Mouse (Mus musculus) intestine, embryonic 15.5 days (tissue): ENCODE results near the gene Zfp281. TPM values are rescaled to one million over a fixed set of nuclear protein-coding genes. Genes with fewer than 3 reads are reported as not detected.

Experiments
- ATAC-seq: fragments of 200-750 bp; cut with Nextera tagmentation; 2 replicates; pipeline ENCODE4 v1.8.0; 2017; ENCODE audit warnings: moderate TSS enrichment, moderate library complexity
- H3K27ac ChIP-seq: fragments of 300-500 bp; sonication (generic); 2 replicates; pipeline ENCODE4 v1.5.1; 2015; ENCODE audit warnings: mild to moderate bottlenecking, inconsistent platforms
- H3K27me3 ChIP-seq: fragments of 300-500 bp; sonication (generic); replicated peaks from 2 replicates; pipeline ENCODE4 v1.6.1; 2015; ENCODE audit warnings: inconsistent platforms
- H3K36me3 ChIP-seq: fragments of 300-500 bp; sonication (generic); 2 replicates; pipeline ENCODE4 v1.6.1; 2015; ENCODE audit warnings: inconsistent platforms
- H3K4me1 ChIP-seq: fragments of 300-500 bp; sonication (generic); replicated peaks from 2 replicates; pipeline ENCODE4 v1.6.1; 2015; ENCODE audit warnings: inconsistent platforms
- H3K4me2 ChIP-seq: fragments of 300-500 bp; sonication (generic); replicated peaks from 2 replicates; pipeline ENCODE4 v1.6.1; 2015; ENCODE audit warnings: mild to moderate bottlenecking, inconsistent platforms
- H3K4me3 ChIP-seq: fragments of 300-500 bp; sonication (generic); replicated peaks from 2 replicates; pipeline ENCODE4 v1.5.1; 2015; ENCODE audit warnings: inconsistent platforms
- H3K9ac ChIP-seq: fragments of 300-500 bp; sonication (generic); 2 replicates; pipeline ENCODE4 v1.6.1; 2015; ENCODE audit warnings: inconsistent platforms
- H3K9me3 ChIP-seq: fragments of 300-500 bp; sonication (generic); 2 replicates; pipeline ENCODE4 v1.6.1; 2016; ENCODE audit warnings: inconsistent platforms
- WGBS: fragments of 180-500 bp; shearing (Covaris S2); methylation state at CpG from one replicate; pipeline ENCODE4 v1.1.7; 2015; 5-methylcytosine and 5-hydroxymethylcytosine counted together
- polyA plus RNA-seq: library from polyadenylated mRNA; unstranded; fragments of >200 nt; fragmentation: Nextera tagmentation; extraction: Ambion mirVana; gene quantifications from 2 replicates; pipeline ENCODE4 v1.2.1, GENCODE M21; 2015

Zfp281 gene
- polyA plus RNA-seq, 1 experiment from 2014 or later: 16.5 TPM

GRCm38 (mm10) chr1:136618570-136618969, 6.1 kb upstream of the Zfp281 start:
- no peak for ATAC-seq
- no peak overlapping the region for H3K4me2 ChIP-seq
- no peaks in the 10 kb centered on the region for H3K9me3 ChIP-seq
- no peak overlapping the region for H3K27ac ChIP-seq
- no peak overlapping the region for H3K9ac ChIP-seq
- no peak overlapping the region for H3K4me3 ChIP-seq
- no peaks in the 10 kb centered on the region for H3K27me3 ChIP-seq
- no peaks in the 10 kb centered on the region for H3K4me1 ChIP-seq
- H3K36me3 ChIP-seq: no peaks in the 10 kb centered on the region
- WGBS: 53% methylated on average over 1 of the region's 1 CpGs

- Histone ChIP-seq H3K36me3 (no peaks in the 10 kb centered on the region), H3K27me3 (no peaks in the 10 kb centered on the region), H3K9me3 (no peaks in the 10 kb centered on the region), H3K27ac (peak overlapping the region; percentile 91), H3K4me3 (peak overlapping the region; percentile 87), H3K4me2 (peak overlapping the region; percentile 87), H3K9ac (peak overlapping the region; percentile 93), H3K4me1 (peaks cover 19% of the 10 kb centered on the region)
- ATAC-seq: peak; percentile 74
- 1% methylated on average over 89 of the region's 92 CpGs for WGBS
Observed at GRCm38 (mm10) chr1:136625019-136625895, 556 bp downstream of the Zfp281 start.

GRCm38 (mm10) chr1:136626141-136626540, 1.4 kb downstream of the Zfp281 start:
- no peak for ATAC-seq
- Histone ChIP-seq H3K27me3 (no peaks in the 10 kb centered on the region), H3K4me1 (peaks cover 19% of the 10 kb centered on the region), H3K9me3 (no peaks in the 10 kb centered on the region), H3K9ac (peak overlapping the region; percentile 93; the same call in 1 of the 2 replicates), H3K4me2 (peak overlapping the region; percentile 87), H3K27ac (no peak overlapping the region), H3K36me3 (no peaks in the 10 kb centered on the region), H3K4me3 (peak overlapping the region; percentile 87)
- 89% methylated on average over 7 of the region's 7 CpGs for WGBS

- Histone ChIP-seq H3K4me2 (no peak overlapping the region), H3K9ac (no peak overlapping the region), H3K36me3 (no peaks in the 10 kb centered on the region), H3K4me1 (peaks cover 19% of the 10 kb centered on the region), H3K27me3 (no peaks in the 10 kb centered on the region), H3K9me3 (no peaks in the 10 kb centered on the region), H3K27ac (no peak overlapping the region), H3K4me3 (no peak overlapping the region)
- ATAC-seq: no peak
- WGBS: 89% methylated on average over 5 of the region's 5 CpGs
Observed at GRCm38 (mm10) chr1:136626756-136627155, 2.1 kb downstream of the Zfp281 start.

- Histone ChIP-seq H3K27me3 (no peaks in the 10 kb centered on the region), H3K36me3 (no peaks in the 10 kb centered on the region), H3K27ac (no peak overlapping the region), H3K9me3 (no peaks in the 10 kb centered on the region), H3K4me2 (peak overlapping the region; percentile 19; the same call in 1 of the 2 replicates), H3K4me1 (peaks cover 19% of the 10 kb centered on the region), H3K9ac (no peak overlapping the region), H3K4me3 (no peak overlapping the region)
- no peak for ATAC-seq
- WGBS: 85% methylated on average over 5 of the region's 5 CpGs
Observed at GRCm38 (mm10) chr1:136627591-136627990, 2.9 kb downstream of the Zfp281 start.

GRCm38 (mm10) chr1:136632891-136633290, 8.2 kb downstream of the Zfp281 start:
- no peak overlapping the region for H3K4me2 ChIP-seq
- no peaks in the 10 kb centered on the region for H3K36me3 ChIP-seq
- H3K4me3 ChIP-seq: no peak overlapping the region
- no peak for ATAC-seq
- H3K9ac ChIP-seq: no peak overlapping the region
- H3K27ac ChIP-seq: no peak overlapping the region
- H3K4me1 ChIP-seq: no peaks in the 10 kb centered on the region
- no peaks in the 10 kb centered on the region for H3K27me3 ChIP-seq
- 35% methylated on average over 3 of the region's 3 CpGs for WGBS
- no peaks in the 10 kb centered on the region for H3K9me3 ChIP-seq

- Histone ChIP-seq H3K27ac (no peak overlapping the region), H3K36me3 (no peaks in the 10 kb centered on the region), H3K9ac (no peak overlapping the region), H3K9me3 (no peaks in the 10 kb centered on the region), H3K4me1 (no peaks in the 10 kb centered on the region), H3K4me3 (no peak overlapping the region), H3K27me3 (no peaks in the 10 kb centered on the region), H3K4me2 (no peak overlapping the region)
- WGBS: 70% methylated on average over 6 of the region's 6 CpGs
- no peak for ATAC-seq
Observed at GRCm38 (mm10) chr1:136635644-136636043, 10.9 kb downstream of the Zfp281 start.

GRCm38 (mm10) chr1:136636946-136637345, 12.2 kb downstream of the Zfp281 start:
- Histone ChIP-seq H3K9me3 (no peaks in the 10 kb centered on the region), H3K4me3 (no peak overlapping the region), H3K27ac (no peak overlapping the region), H3K27me3 (no peaks in the 10 kb centered on the region), H3K4me2 (no peak overlapping the region), H3K36me3 (no peaks in the 10 kb centered on the region), H3K4me1 (no peaks in the 10 kb centered on the region), H3K9ac (no peak overlapping the region)
- 90% methylated on average over 6 of the region's 6 CpGs for WGBS
- ATAC-seq: no peak

GRCm38 (mm10) chr1:136637696-136638095, 13.0 kb downstream of the Zfp281 start:
- no peak for ATAC-seq
- Histone ChIP-seq H3K27me3 (no peaks in the 10 kb centered on the region), H3K4me1 (no peaks in the 10 kb centered on the region), H3K4me2 (no peak overlapping the region), H3K9ac (no peak overlapping the region), H3K9me3 (no peaks in the 10 kb centered on the region), H3K4me3 (no peak overlapping the region), H3K27ac (no peak overlapping the region), H3K36me3 (no peaks in the 10 kb centered on the region)
- WGBS: 86% methylated on average over 4 of the region's 4 CpGs

GRCm38 (mm10) chr1:136638211-136638610, 13.5 kb downstream of the Zfp281 start:
- no peak overlapping the region for H3K9ac ChIP-seq
- no peak overlapping the region for H3K27ac ChIP-seq
- H3K36me3 ChIP-seq: no peaks in the 10 kb centered on the region
- H3K27me3 ChIP-seq: no peaks in the 10 kb centered on the region
- no peaks in the 10 kb centered on the region for H3K9me3 ChIP-seq
- WGBS: 89% methylated on average over 7 of the region's 7 CpGs
- no peak for ATAC-seq
- H3K4me1 ChIP-seq: no peaks in the 10 kb centered on the region
- no peak overlapping the region for H3K4me3 ChIP-seq
- H3K4me2 ChIP-seq: no peak overlapping the region

- H3K36me3 ChIP-seq: no peaks in the 10 kb centered on the region
- H3K9me3 ChIP-seq: no peaks in the 10 kb centered on the region
- 85% methylated on average over 5 of the region's 5 CpGs for WGBS
- no peaks in the 10 kb centered on the region for H3K27me3 ChIP-seq
- no peak overlapping the region for H3K9ac ChIP-seq
- no peak overlapping the region for H3K27ac ChIP-seq
- no peaks in the 10 kb centered on the region for H3K4me1 ChIP-seq
- no peak overlapping the region for H3K4me3 ChIP-seq
- ATAC-seq: no peak
- H3K4me2 ChIP-seq: no peak overlapping the region
Observed at GRCm38 (mm10) chr1:136638699-136639098, 14.0 kb downstream of the Zfp281 start.

GRCm38 (mm10) chr1:136639221-136639620, 14.5 kb downstream of the Zfp281 start:
- H3K4me3 ChIP-seq: no peak overlapping the region
- H3K36me3 ChIP-seq: no peaks in the 10 kb centered on the region
- H3K27me3 ChIP-seq: no peaks in the 10 kb centered on the region
- no peaks in the 10 kb centered on the region for H3K9me3 ChIP-seq
- no peak for ATAC-seq
- H3K4me2 ChIP-seq: no peak overlapping the region
- no peak overlapping the region for H3K27ac ChIP-seq
- WGBS: 77% methylated on average over 2 of the region's 2 CpGs
- no peak overlapping the region for H3K9ac ChIP-seq
- H3K4me1 ChIP-seq: no peaks in the 10 kb centered on the region

- Histone ChIP-seq H3K4me3 (no peak overlapping the region), H3K4me1 (no peaks in the 10 kb centered on the region), H3K27me3 (no peaks in the 10 kb centered on the region), H3K9ac (no peak overlapping the region), H3K9me3 (no peaks in the 10 kb centered on the region), H3K4me2 (no peak overlapping the region), H3K27ac (no peak overlapping the region), H3K36me3 (no peaks in the 10 kb centered on the region)
- WGBS: 67% methylated on average over 3 of the region's 3 CpGs
- ATAC-seq: no peak
Observed at GRCm38 (mm10) chr1:136642701-136643100, 18.0 kb downstream of the Zfp281 start.
